8 mouse cellular contexts compared by ENCODE assay signal in genomic region chr11:120041191-120042123, GRCm38 (mm10). TPM values are rescaled to one million over a fixed set of nuclear protein-coding genes. Genes with fewer than 3 reads are reported as not detected.
DNase-seq lines count a peak whose midpoint lies in the region; ATAC-seq lines count a peak whose summit lies in the region.

No protein-coding gene starts in this region.

- peaks cover 24% of the 10 kb centered on the region for H3K27me3 ChIP-seq in midbrain, embryonic 10.5 days (ENCODE audit: low read depth, poor library complexity, severe bottlenecking)
- H3K27me3 ChIP-seq in midbrain, embryonic 11.5 days (ENCODE audit: control insufficient read depth, insufficient read depth, low read length): peaks cover 6% of the 10 kb centered on the region; the same call in 1 of the 2 replicates
- H3K27me3 ChIP-seq in heart, embryonic 15.5 days: peaks cover 18% of the 10 kb centered on the region

- peak overlapping the region; percentile 52 for H3K27ac ChIP-seq in midbrain, embryonic 10.5 days (replicated peaks)
- H3K27ac ChIP-seq in midbrain, embryonic 11.5 days (ENCODE audit: low read depth, low read length): no peak overlapping the region
- peak overlapping the region; percentile 71 for H3K27ac ChIP-seq in heart, embryonic 15.5 days

- DNase-seq in midbrain, embryonic 10.5 days (ENCODE audit: low spot score): no peak
- no peak for DNase-seq in midbrain, embryonic 11.5 days (ENCODE audit: low spot score, missing footprints)
- peak; percentile 76 to 80 for DNase-seq in cerebellum, postnatal 10 days
- DNase-seq in kidney, postnatal 10 days: peak; percentile 87
- peak; percentile 89 to 94 for DNase-seq in lung, postnatal 4 days
- no peak for DNase-seq in urinary bladder, adult 2 months (ENCODE audit: low spot score)

- H3K4me1 ChIP-seq in midbrain, embryonic 10.5 days: peaks cover 40% of the 10 kb centered on the region
- peaks cover 5% of the 10 kb centered on the region for H3K4me1 ChIP-seq in midbrain, embryonic 11.5 days (ENCODE audit: control insufficient read depth, insufficient read depth, low read length)
- peaks cover 40% of the 10 kb centered on the region for H3K4me1 ChIP-seq in heart, embryonic 15.5 days (replicated peaks)

- H3K9me3 ChIP-seq in midbrain, embryonic 10.5 days (replicated peaks): no peaks in the 10 kb centered on the region
- no peaks in the 10 kb centered on the region for H3K9me3 ChIP-seq in midbrain, embryonic 11.5 days (ENCODE audit: control insufficient read depth, low read length)
- H3K9me3 ChIP-seq in heart, embryonic 15.5 days (replicated peaks): no peaks in the 10 kb centered on the region

- no peak overlapping the region for H3K9ac ChIP-seq in midbrain, embryonic 11.5 days (ENCODE audit: low read length)
- H3K9ac ChIP-seq in heart, embryonic 15.5 days: peak overlapping the region; percentile 28; the same call in 1 of the 2 replicates

- no peak overlapping the region for H3K4me3 ChIP-seq in midbrain, embryonic 10.5 days
- H3K4me3 ChIP-seq in midbrain, embryonic 11.5 days (ENCODE audit: low read depth, low read length): no peak overlapping the region
- 0 out of 2 replicates have a peak overlapping the region, but pooled peaks have one; percentile 8 for H3K4me3 ChIP-seq in heart, embryonic 15.5 days

- WGBS in midbrain, embryonic 10.5 days: 73% methylated on average over 13 of the region's 13 CpGs
- WGBS in midbrain, embryonic 11.5 days: 68% methylated on average over 11 of the region's 13 CpGs
- 54% methylated on average over 13 of the region's 13 CpGs for WGBS in heart, embryonic 15.5 days

- no peak overlapping the region for H3K4me2 ChIP-seq in midbrain, embryonic 11.5 days
- peak overlapping the region; percentile 18; the same call in 1 of the 2 replicates for H3K4me2 ChIP-seq in heart, embryonic 15.5 days

- no peaks in the 10 kb centered on the region for H3K36me3 ChIP-seq in midbrain, embryonic 10.5 days
- H3K36me3 ChIP-seq in midbrain, embryonic 11.5 days (ENCODE audit: control insufficient read depth, insufficient read depth, low read length): no peaks in the 10 kb centered on the region
- no peaks in the 10 kb centered on the region for H3K36me3 ChIP-seq in heart, embryonic 15.5 days

- no peak for ATAC-seq in midbrain, embryonic 11.5 days (ENCODE audit: low FRiP score)
- peak; percentile 51 for ATAC-seq in heart, embryonic 15.5 days (replicated peaks; ENCODE audit: insufficient number of reproducible peaks, insufficient read depth, low FRiP score, low read depth)
- no peak for ATAC-seq in inflammation-experienced regulatory T-cells, adult 6 months

RNA-seq across cellular contexts. Expression of gene Aatk, which starts 5.5 kb away (rescaled TPM):
- 1.2 and 1.9 TPM in 2 replicates for polyA plus RNA-seq in midbrain, embryonic 10.5 days (2016; fragmentation: Nextera tagmentation; extraction: Ambion mirVana)
- 1.3 TPM in 2 replicates for polyA plus RNA-seq in midbrain, embryonic 11.5 days (2014; fragmentation: Nextera tagmentation; extraction: Ambion mirVana)
- polyA plus RNA-seq in heart, embryonic 15.5 days (2015; fragmentation: Nextera tagmentation; extraction: Ambion mirVana): 0.68 and 2.5 TPM in 2 replicates
- polyA plus RNA-seq in inflammation-experienced regulatory T-cells, adult 6 months (2017; shearing (Covaris generic)): not detected
- 15.2 and 15.3 TPM in 2 replicates for polyA plus RNA-seq in urinary bladder, adult 2 months (2012; rRNA removed)

RNA-seq across cellular contexts. Expression of gene Cep131, which starts 45.2 kb away (rescaled TPM):
- 38.1 and 45.9 TPM in 2 replicates for polyA plus RNA-seq in midbrain, embryonic 10.5 days (2016; fragmentation: Nextera tagmentation; extraction: Ambion mirVana)
- polyA plus RNA-seq in midbrain, embryonic 11.5 days (2014; fragmentation: Nextera tagmentation; extraction: Ambion mirVana): 24.9 and 28.9 TPM in 2 replicates
- polyA plus RNA-seq in heart, embryonic 15.5 days (2015; fragmentation: Nextera tagmentation; extraction: Ambion mirVana): 9.9 and 16.5 TPM in 2 replicates
- under 1 TPM; 0.28 to 0.48 (median 0.29) TPM for polyA plus RNA-seq in inflammation-experienced regulatory T-cells, adult 6 months (2017; shearing (Covaris generic))
- polyA plus RNA-seq in urinary bladder, adult 2 months (2012; rRNA removed): 7.6 and 10.5 TPM in 2 replicates

RNA-seq across cellular contexts. Expression of gene Tepsin, which starts 57.1 kb away (rescaled TPM):
- 20.0 and 21.2 TPM in 2 replicates for polyA plus RNA-seq in midbrain, embryonic 10.5 days (2016; fragmentation: Nextera tagmentation; extraction: Ambion mirVana)
- 12.3 and 14.2 TPM in 2 replicates for polyA plus RNA-seq in midbrain, embryonic 11.5 days (2014; fragmentation: Nextera tagmentation; extraction: Ambion mirVana)
- polyA plus RNA-seq in heart, embryonic 15.5 days (2015; fragmentation: Nextera tagmentation; extraction: Ambion mirVana): 13.2 and 17.0 TPM in 2 replicates
- 10 to 100 TPM in 1 of 3 experiments, 1 to 10 TPM in 2; 8.1 to 12.5 (median 9.3) TPM for polyA plus RNA-seq in inflammation-experienced regulatory T-cells, adult 6 months (2017; shearing (Covaris generic))
- polyA plus RNA-seq in urinary bladder, adult 2 months (2012; rRNA removed): 36.5 and 38.5 TPM in 2 replicates

RNA-seq across cellular contexts. Expression of gene Ndufaf8, which starts 57.3 kb away (rescaled TPM):
- 89.7 and 91.0 TPM in 2 replicates for polyA plus RNA-seq in midbrain, embryonic 10.5 days (2016; fragmentation: Nextera tagmentation; extraction: Ambion mirVana)
- 58.4 and 61.3 TPM in 2 replicates for polyA plus RNA-seq in midbrain, embryonic 11.5 days (2014; fragmentation: Nextera tagmentation; extraction: Ambion mirVana)
- polyA plus RNA-seq in heart, embryonic 15.5 days (2015; fragmentation: Nextera tagmentation; extraction: Ambion mirVana): 80.9 and 84.1 TPM in 2 replicates
- polyA plus RNA-seq in inflammation-experienced regulatory T-cells, adult 6 months (2017; shearing (Covaris generic)): 10 to 100 TPM; 88.3 to 98.3 (median 92.6) TPM
- 47.2 and 49.0 TPM in 2 replicates for polyA plus RNA-seq in urinary bladder, adult 2 months (2012; rRNA removed)

Comparison
In these comparisons a context has a peak if more than half of its experiments do, and no peak if none do; other contexts are left out.
1. DNase-seq: peak in cerebellum, postnatal 10 days (2 of 2), kidney, postnatal 10 days (single experiment) and lung, postnatal 4 days (2 of 2); none in midbrain, embryonic 10.5 days (single experiment), midbrain, embryonic 11.5 days (single experiment) and urinary bladder, adult 2 months (single experiment).